Mouse (Mus musculus) adrenal gland (tissue): ENCODE results near the gene Srxn1.
"Not testable (repeated sequence)": the region's sequence is repeated elsewhere in the genome, so short reads cannot be mapped to it uniquely, and the experiment has no call there.

ENCODE experiments used
- intact Hi-C: fragments of 180-260 bp; cut with DNase I; formaldehyde crosslinking; loops from one replicate; pipeline ENCODE4 v1.15.1; 2025
- long read RNA-seq, 2 experiments: library from polyadenylated mRNA; unstranded; transcript quantifications; one replicate each; pipeline ENCODE4 v2.0.0; 2020; ENCODE audit warnings: borderline replicate concordance in 1 of 2; ENCODE audit not compliant: insufficient replicate concordance in 1 of 2

Srxn1 gene
- long read RNA-seq, experiment 1, transcript Srxn1-203 (2 exons, 446 nt): minor isoform, 9 of 214 reads
- long read RNA-seq, experiment 1, transcript Srxn1-201 (2 exons, 2,812 nt): major isoform, 164 of 214 reads
- long read RNA-seq, experiment 1, partial matches to known transcripts: 0 of 214 reads
- long read RNA-seq, experiment 1, other reads (novel, unspliced or antisense): 41 of 214 reads
- long read RNA-seq, experiment 2, transcript Srxn1-201 (2 exons, 2,812 nt): major isoform, 206 of 271 reads
- long read RNA-seq, experiment 2, transcript Srxn1-203 (2 exons, 446 nt): minor isoform, 12 of 271 reads
- long read RNA-seq, experiment 2, partial matches to known transcripts: 0 of 271 reads
- long read RNA-seq, experiment 2, other reads (novel, unspliced or antisense): 52 of 271 reads

- intact Hi-C loops: loop anchor here (10.0 kb wide), 1 partner anchor 229 kb away; the partner anchor contains the start of gene Rbck1
Measured at GRCm38 (mm10) chr2:152105318-152106224, at the start of gene Srxn1. Gene Srxn1, plus strand, starts transcription at chr2:152105516.

DNA sequence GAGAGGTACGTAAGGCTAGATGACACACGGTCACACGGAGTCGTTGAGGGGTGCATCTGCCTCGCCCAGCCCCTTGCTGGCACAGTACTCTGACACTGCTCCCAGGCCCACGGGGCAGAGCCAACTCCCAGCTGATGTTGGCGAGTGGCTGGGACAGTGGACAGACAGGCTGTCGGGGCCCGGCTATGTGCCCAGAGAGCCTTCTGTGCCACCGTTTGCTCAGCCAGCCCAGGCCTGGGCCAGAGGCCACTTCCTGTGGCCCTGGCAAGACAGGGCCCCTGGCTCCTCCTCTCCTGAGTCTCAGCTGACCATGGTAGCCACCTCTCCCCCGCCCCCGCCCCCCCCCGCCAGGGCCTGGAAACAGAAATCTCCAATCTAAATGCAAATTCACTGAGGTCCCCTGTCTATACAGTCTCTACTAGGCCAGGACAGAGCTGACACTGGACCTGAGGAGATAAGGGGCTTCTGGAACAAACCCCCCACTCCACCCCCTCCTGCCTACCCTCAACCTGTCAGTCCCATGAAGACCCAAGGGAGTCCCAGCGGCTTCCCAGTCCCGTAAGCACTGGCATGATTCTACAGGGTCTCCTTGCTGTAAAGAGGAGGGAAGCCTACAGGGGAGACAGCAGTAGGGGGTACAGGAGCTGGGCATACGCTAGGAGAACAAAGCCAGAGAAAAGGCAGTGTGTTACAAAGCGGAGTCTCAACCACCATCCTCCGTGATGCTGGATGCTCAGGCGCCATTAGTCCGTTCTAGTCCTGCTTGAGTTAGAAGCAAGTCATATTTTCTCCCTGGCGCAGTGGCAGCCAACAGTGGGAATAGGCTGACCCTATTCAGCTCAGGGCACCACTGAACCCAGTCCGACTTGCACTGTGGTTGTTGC is 48.7 kb upstream of the Srxn1 start:
- intact Hi-C loops: no loop called here

DNA sequence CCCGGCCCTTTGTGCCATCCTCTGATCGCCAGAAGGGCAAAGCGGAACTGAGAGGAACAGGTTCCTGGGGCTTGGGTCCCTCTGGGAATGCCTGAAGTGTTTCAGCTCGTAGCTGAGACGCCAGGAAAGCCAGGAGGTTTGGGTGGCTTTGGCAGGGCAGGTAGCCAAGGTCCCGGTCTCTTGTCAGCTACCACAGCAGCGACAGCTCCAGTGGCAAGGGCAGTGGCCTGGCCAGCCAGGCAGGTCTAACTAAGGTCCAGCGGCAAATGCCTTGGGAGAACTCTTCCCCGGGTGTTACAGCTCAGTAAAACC is 48.1 kb upstream of the Srxn1 start:
- intact Hi-C loops: no loop called here

DNA sequence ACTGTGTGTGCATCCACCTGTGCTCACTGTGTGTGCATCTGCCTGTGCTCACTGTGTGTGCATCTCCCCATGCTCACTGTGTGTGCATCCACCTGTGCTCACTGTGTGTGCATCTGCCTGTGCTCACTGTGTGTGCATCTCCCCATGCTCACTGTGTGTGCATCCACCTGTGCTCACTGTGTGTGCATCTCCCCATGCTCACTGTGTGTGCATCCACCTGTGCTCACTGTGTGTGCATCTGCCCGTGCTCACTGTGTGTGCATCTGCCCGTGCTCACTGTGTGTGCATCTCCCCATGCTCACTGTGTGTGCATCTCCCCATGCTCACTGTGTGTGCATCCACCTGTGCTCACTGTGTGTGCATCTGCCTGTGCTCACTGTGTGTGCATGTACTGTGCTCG is 42.5 kb upstream of the Srxn1 start:
- intact Hi-C loops: not testable (repeated sequence)

GRCm38 (mm10) chr2:152068660-152069433 is 36.5 kb upstream of the Srxn1 start:
- intact Hi-C loops: no loop called here

GRCm38 (mm10) chr2:152069434-152069786 is 35.9 kb upstream of the Srxn1 start:
- intact Hi-C loops: no loop called here

GRCm38 (mm10) chr2:152069941-152070340 is 35.4 kb upstream of the Srxn1 start:
- intact Hi-C loops: no loop called here

DNA sequence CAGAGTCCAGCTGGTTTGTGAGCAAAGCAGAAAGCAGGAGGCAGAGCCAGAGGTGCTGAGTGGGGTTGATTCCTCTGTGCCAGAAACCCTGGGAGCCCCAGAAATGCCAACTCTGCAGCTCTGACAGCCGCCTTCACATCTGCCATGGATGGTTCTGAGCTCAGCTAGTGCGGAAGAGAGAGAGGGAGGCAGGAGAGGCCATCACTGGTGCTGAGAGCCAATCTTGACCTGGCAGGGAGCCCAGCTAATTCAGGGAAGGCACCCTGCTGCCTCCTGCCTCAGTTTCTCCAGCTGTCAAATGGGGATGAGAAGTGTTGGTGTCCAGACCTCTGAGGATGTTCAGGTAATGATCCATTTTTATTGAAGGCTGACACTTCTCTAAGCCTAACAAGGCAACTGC is 30.8 kb upstream of the Srxn1 start:
- intact Hi-C loops: no loop called here

DNA sequence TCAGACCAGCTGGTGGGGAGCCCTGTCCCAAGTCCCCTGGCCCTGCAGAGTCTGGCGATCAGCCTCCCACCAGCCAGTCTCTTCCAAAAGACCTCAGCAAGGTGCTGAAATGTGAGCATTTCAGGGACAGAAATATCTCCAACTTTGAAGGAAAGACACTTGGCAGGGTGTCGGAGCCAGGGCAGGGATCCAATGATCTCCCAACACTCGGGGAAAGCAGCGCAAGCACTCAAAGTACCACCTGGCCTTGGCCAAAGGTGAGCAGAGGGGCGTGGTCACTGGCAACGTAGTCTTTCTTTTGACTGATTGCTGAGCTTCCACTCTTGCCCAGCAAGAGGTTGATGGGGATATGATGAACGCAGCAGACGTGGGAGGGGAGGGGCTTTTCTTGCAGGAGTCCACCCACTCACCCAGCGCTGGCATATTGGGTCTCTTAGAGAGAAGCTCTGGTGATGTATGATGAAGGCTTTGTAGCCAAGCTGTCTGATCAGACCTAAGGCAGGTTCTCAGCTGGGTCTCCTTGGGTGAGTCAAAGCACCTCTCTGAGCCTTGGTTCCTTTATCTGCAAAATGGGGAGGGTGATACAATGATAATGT is 29.9 kb upstream of the Srxn1 start:
- intact Hi-C loops: no loop called here

- intact Hi-C loops: no loop called here
Measured at GRCm38 (mm10) chr2:152077337-152077736, 28.0 kb upstream of the Srxn1 start.

- intact Hi-C loops: loop anchor here (5.0 kb wide), 1 partner anchor 49 kb away; no protein-coding TSS in a partner anchor
Measured at GRCm38 (mm10) chr2:152080685-152081541, 24.4 kb upstream of the Srxn1 start, which contains the start of gene Scrt2. Gene Scrt2, plus strand, starts transcription at chr2:152081529.

DNA sequence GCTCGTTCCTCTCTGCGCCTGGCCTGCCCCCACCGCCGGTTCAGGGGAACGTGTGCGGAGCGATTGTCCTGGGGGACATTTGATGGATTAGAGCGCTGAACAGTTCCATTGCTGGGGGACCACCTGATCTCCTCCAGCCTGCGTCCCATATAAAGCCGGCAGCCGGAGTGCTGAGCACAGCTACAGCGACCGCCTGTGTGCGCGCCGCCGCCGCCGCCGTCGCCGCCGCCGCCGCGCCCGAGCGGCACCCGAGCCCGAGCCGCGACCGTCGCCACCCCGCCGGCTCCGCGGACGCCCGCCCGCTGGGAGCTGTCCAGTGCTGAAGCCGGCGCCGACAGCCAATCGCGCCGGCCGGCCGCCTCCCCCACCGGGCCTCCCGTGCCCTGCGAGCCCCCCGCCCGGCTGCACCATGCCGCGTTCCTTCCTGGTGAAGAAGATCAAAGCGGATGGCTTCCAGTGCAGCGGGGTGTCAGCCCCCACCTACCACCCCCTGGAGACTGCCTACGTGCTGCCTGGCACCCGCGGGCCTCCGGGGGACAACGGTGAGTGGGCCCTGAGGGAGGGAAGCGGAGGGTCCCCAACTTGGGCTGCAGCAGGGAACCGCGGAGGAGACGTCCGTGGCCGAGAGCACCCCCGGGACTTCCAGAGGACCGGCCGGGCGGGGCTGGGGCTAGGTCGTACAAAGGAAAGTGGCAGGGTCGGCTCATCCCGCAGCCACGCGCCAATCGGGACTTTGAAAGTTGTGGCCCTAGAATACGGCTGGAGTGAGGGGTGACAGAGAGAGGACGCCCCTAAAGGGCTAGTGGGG is 23.5 kb upstream of the Srxn1 start:
- intact Hi-C loops: loop anchor here (5.0 kb wide), 1 partner anchor 50 kb away; no protein-coding TSS in a partner anchor

GRCm38 (mm10) chr2:152082456-152083285 is 22.6 kb upstream of the Srxn1 start:
- intact Hi-C loops: loop anchor here (5.0 kb wide), 1 partner anchor 50 kb away; no protein-coding TSS in a partner anchor

GRCm38 (mm10) chr2:152083411-152083810 is 21.9 kb upstream of the Srxn1 start:
- intact Hi-C loops: loop anchor here (5.0 kb wide), 1 partner anchor 51 kb away; no protein-coding TSS in a partner anchor

DNA sequence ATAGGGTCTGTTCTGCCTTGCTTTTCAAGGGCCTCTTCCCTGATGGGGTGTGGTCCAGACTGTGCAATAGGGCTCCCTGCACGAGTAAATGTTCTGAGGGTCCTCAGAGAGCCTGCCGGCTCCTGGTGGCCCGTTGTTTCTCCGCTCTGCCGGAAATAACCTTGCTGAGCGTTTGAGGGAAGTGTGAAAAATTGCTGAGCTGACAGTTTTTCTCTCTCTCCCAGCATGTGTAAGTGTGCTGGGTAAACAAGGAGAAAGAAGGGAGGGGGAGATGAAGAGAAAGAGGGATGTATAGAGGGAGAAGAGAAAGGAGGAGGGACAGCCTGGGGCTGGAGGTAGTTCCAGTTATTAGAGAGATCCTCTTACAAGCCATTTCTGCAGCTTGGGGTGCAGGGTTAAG is 21.0 kb upstream of the Srxn1 start:
- intact Hi-C loops: loop anchor here (5.0 kb wide), 1 partner anchor 52 kb away; no protein-coding TSS in a partner anchor

DNA sequence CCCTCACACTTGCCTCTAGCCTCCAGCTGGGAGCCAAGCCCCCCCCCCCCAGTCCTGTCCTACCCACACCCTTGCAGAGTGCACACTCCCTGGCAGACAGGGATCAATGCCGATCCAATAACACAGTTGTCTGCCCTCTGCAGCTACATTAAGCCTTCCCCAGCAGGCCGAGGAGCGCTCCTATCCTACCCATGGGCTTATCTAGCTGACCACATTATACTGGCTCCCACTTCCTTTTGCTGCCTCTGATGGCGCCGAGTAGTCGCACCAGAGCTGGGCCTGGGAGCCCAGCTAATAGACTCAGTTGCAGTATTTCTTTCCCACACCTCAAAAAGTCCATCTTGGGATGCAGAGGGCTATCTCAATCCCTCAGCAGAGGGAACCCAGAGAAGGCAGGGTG is 19.9 kb upstream of the Srxn1 start:
- intact Hi-C loops: no loop called here

- intact Hi-C loops: no loop called here
Measured at GRCm38 (mm10) chr2:152086451-152086850, 18.9 kb upstream of the Srxn1 start.
